Mouse (Mus musculus) activated CD4-positive, CD25-positive, alpha-beta regulatory T cell, adult 4 months (primary cell): ENCODE results near the gene Avil. TPM values are rescaled to one million over a fixed set of nuclear protein-coding genes. Genes with fewer than 3 reads are reported as not detected.
A peak's percentile ranks its signal among the peaks of the same experiment; 100 is the strongest.
"Not testable (repeated sequence)": the region's sequence is repeated elsewhere in the genome, so short reads cannot be mapped to it uniquely, and the experiment has no call there.

Source experiments
- ATAC-seq: one replicate; pipeline ENCODE4 v1.8.0; 2017
- polyA plus RNA-seq, 2 experiments: library from polyadenylated mRNA; unstranded; fragments of 100-300 nt; shearing (Covaris generic); gene quantifications; one replicate each; pipeline ENCODE4 v1.2.1; 2017

The Avil gene
- polyA plus RNA-seq, 2 experiments from 2014 or later, result not detected

DNA sequence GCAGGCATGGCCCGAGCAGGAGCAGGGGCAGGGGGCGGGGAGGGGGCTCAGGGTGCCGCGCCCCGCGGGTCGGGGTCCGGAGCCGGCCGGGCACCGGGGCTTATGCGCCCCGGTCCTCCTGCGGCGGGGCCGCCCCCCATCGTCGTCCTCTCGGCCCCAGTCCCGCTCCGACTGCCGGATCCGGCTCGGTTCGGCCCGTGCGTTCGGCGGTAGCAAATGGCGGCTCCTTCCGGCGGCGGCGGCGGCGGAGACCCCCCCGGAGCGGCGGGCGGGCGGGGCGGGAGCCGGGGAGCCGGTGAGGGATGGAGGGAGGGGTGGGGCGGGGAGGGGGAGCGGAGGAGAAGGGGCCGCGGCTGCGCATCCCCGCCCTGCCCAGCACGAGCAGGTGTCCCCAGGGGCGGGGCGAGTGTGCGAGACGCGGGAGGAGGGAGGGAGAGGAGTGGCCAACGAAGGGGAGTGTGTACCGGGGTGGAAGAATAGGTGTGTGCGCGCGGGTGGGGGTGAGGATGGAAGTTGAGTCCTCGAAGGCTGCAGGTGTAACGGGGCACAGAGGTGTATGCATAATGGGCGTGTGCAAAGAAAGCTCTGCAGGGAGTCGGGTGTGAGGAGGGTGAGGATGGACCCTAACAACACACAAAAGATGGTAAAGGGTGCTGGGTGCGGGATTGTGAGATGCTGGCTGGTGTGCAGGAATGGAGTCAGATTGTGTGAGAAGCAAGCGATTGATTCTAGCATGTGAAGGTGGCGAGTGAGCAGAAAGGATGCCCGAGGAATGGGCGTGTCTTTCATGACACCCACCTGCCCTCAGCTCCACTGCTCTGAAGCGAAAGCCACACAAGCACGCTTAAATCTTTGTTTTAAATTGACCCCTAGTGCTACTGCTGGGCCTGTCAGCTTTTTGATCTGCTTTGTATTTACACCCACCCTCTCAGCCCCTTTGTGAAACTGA lies 59.7 kb downstream of the Avil start, which contains the start of gene March9:
Gene March9, minus strand, starts transcription at position 217 of the 949 bp plus-strand sequence.
- peak; percentile 46 for ATAC-seq

DNA sequence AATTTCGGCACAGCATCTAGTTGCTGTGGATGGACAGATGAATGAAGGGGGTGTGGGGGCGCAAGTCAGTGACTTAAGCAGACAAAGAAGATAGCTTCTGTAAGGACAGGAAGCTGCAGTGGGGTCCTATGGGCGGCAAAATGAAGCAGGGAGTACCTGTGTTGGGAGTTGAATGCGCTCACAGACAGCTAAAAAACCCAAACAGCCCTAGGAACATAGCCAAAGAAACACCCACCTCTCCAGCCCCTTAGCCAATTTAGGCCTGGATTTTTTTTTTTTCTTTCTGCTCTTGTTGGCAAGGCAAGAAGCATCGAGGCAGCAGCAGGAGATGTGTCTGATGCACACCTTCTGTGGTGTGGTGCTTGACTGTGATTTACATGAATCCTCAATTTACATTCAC lies 60.6 kb downstream of the Avil start:
- ATAC-seq, result no peak

DNA sequence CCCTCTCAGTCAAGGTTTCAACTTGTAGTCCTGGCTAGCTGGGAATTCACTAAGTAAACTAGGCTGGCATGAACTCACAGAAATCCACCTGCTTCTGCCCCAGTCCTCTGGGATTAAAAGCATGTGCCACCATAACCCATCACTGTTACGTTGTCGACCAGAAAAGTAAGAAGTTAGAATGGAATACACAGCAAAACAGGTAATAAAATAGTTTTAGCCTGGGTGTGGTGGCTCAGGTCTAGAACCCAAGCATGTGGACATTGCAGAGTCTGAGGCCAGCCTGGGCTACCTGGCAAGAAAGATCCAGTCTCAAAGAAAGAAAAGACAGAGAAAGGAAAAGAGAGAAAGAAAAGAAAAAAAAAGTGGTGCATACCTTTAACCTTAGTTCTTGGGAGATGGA lies 61.0 kb downstream of the Avil start:
- no peak for ATAC-seq

DNA sequence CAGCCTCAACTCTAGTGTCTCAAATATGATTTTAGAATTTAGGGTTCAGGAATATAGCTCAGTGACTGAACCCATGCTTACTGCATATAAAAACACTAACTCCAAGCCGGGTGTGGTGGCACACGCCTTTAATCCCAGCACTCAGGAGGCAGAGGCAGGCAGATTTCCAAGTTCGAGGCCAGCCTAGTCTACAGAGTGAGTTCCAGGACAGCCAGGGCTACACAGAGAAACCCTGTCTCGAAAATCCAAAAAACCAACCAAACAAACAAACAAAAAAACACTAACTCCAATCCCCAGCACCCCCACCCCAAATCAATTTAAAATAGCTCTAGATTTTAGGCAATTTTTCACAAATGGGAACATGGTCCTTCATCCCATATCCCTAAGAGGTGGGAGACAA lies 61.6 kb downstream of the Avil start:
- not testable (repeated sequence) for ATAC-seq

DNA sequence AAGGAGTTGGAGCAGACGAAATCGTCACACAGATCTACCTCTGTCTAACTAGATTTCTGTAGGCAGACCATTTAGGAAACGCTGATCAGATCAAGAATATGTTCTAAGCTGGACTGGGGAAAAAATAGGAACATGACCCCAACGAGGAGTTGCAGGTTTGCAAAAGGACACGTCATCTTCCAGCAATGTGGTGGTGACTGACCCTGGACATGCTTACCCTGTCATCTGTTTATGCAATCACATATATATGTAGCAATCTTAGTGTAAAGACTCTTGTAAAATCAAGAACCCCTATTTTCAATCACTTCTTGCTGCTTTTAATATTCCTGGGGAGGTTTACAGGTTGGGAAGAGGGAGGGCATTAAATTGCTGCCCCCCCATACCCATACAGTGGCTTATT lies 62.0 kb downstream of the Avil start:
- ATAC-seq, result no peak

DNA sequence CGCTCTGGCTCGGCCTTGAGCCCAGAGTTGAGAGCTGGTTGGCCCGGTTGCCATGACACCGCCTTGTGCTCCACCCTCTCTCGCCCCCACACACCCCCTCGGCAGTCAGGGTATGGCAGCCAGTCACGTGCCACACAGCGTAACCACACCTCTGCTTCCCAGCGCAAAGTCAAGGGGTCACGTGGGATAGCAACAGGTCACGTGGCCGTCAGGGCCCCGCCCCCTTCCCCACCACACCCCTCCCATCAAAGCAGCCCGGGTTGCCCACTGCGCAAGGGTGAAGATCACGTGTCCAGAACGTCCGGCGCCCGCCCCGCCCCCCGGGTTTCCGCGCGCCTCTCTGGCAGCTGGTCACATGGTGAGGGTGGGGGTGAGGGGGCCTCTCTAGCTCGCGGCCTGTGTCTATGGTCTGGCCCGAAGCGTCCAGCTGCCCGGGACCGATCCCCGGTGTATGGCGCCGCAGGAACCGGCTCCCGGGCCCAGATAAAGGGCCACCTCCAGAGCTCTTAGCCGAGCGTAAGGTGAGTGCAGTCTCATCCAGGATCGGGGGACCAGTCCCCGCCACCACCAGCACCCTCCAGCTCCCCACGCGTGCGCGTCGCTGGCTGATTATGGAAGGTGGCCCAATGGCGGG lies 62.8 kb downstream of the Avil start, which contains the start of gene Cdk4:
Gene Cdk4, plus strand, starts transcription at position 296 of the 634 bp plus-strand sequence.
- ATAC-seq, result peak; percentile 72

DNA sequence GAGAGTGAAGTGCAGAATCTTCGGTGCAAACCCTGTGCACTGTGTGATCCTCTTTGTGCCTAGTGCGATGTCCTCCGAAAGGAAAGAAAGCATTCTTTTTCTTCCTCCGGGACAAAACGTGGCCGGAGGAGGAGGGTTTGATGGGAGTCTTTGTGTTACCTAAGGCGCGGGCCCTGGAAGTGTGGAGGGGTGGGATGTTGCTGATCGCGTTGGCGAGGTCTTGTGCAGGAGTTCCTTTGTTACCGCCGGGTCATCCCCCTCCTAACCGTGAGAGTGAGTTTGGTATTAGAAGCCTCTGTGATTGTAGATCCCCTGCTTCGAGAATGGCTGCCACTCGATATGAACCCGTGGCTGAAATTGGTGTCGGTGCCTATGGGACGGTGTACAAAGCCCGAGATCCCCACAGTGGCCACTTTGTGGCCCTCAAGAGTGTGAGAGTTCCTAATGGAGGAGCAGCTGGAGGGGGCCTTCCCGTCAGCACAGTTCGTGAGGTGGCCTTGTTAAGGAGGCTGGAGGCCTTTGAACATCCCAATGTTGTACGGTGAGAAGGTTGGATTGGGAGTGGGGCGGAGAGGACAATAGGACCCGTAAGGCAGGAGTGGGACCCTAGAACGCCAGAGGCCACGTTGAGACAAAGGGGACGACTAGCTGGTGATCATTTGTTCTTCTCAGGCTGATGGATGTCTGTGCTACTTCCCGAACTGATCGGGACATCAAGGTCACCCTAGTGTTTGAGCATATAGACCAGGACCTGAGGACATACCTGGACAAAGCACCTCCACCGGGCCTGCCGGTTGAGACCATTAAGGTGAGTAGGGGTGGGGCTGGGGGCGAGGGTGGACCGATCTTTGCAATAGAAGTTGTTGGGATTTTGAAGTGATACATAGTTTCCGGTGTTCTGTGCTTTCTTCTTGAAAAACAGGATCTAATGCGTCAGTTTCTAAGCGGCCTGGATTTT lies 63.7 kb downstream of the Avil start:
- no peak for ATAC-seq

DNA sequence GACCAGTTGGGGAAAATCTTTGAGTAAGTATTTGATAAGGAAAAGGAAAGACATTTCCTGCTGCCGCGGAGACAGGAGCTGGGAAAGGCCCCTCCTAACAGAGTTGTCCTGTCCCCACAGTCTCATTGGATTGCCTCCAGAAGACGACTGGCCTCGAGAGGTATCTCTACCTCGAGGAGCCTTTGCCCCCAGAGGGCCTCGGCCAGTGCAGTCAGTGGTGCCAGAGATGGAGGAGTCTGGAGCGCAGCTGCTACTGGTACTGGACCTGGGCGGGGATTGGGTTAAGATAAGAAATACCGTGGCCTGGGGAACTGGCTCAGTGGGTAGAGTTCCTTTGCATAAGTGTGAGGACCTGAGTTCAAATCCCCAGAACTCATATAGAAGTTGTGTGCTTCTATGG lies 65.5 kb downstream of the Avil start:
- ATAC-seq, result no peak

DNA sequence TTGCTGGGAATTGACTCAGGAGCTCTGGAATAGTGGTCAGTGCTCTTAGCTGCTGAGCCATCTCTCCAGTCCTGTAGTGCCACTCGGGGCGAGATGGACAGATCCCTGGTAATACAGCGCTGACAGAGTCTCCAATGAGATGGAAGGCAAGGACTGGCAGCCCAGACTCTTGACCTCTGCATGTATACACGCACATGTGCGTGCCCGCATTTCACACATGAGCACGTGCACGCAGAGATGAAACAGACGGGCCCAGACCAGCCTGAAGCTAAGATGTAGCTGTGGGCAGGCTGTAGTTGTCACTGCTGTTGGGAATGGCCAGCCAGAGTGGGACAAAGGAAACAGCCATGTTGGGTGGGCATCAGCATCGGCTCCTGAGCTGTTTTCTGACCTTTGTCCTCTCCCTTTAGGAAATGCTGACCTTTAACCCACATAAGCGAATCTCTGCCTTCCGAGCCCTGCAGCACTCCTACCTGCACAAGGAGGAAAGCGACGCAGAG lies 66.1 kb downstream of the Avil start:
- ATAC-seq, result no peak

DNA sequence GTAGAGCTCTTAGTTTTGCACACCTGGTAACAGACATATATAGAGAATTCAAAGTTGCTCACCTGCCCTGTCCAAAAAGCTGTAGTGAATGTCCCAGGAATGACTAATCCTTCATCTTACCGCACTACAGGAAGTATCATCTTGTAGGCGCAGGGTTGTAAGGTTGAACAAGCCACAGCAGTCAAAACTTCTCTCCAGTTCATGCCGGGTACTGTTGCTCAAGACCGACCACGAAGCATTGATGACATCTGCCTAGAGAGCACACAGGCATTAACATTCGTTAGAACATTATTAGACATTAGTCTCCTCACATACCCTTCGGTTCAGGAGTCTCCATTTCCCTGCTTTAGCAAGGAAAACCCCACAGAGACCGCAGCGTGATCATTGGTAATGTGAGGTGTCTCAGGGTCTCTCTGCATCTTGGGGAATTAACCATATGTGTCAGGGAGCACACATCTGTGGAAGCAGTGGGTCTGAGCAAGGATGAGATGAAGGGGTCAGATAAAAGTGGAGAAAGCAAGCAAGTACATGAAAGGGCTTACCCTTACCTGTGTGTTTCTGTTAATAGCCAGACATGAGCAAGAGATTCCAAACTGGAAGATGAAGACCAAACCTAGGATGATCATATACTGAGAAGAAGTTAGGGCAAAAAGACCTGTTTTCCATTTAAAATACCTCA lies 68.0 kb downstream of the Avil start:
- no peak for ATAC-seq

DNA sequence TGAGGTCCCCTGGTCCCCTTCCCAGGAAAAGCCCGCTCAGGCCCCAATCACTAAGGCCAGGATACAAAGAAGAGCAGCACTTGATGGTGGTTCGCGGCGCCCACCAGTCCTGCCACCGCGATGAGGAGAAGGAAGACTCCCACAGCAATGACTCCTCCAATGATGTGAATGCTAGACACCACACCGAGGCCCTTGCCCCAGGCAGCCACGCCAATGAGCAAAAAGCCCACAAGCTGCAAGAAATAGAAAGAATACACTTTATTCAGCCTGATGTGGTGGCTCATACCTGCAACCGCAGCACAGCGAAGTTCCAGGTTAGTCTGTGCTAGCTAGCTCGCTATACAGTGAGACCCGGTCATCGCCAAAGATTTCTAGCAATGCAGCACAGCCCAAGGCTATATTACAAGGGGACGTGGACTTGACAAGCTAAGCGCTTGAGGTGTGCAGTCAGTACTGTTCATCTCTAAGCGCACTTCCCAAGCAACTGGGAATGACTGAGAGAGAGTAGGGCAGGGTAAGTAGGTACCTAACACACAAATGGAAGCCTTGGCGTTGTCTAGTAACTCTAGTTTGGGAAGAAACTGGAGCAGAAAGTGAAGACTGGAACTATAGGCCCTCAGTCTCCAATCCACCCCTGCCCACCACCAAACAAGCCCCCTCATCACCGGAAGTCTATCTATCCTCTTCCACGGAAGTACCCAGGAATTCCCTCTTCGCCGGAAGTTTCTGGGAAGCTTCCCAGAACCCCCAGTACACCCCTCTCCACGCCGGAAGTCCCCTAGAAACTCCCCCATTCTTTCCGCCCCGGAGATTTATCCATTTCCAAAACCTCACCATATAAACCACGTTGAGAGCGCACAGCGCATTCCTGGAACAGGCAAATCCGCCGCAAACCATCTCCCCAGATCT lies 69.0 kb downstream of the Avil start:
- peak; percentile 13 for ATAC-seq

Other genes starting within 250 kb of the Avil start
- gene Atp23, start 99.4 kb upstream of the Avil start, polyA plus RNA-seq, result 1 to 10 TPM; 5.9 to 6.9 TPM
- gene Ctdsp2, start 22.0 kb upstream of the Avil start, polyA plus RNA-seq, result 10 to 100 TPM; 29.8 to 35.8 TPM
- gene Tsfm, start 30.1 kb downstream of the Avil start, polyA plus RNA-seq, result 10 to 100 TPM; 42.5 to 57.1 TPM
- 10 to 100 TPM; 19.8 to 23.9 TPM for gene Mettl1, start 40.7 kb downstream of the Avil start, polyA plus RNA-seq
- under 1 TPM in 1 of 2 experiments, not detected in 1; 0.52 TPM for gene Eef1akmt3, start 40.8 kb downstream of the Avil start, polyA plus RNA-seq
- not detected for gene Cyp27b1, start 47.5 kb downstream of the Avil start, polyA plus RNA-seq
- 1 to 10 TPM in 1 of 2 experiments, under 1 TPM in 1; 0.65 to 1.0 TPM for gene March9, start 59.5 kb downstream of the Avil start, polyA plus RNA-seq
- 100 to 1,000 TPM; 304 to 317 TPM for gene Cdk4, start 62.8 kb downstream of the Avil start, polyA plus RNA-seq
- 100 to 1,000 TPM in 1 of 2 experiments, 10 to 100 TPM in 1; 99.2 to 103 TPM for gene Tspan31, start 69.6 kb downstream of the Avil start, polyA plus RNA-seq
- gene Agap2, start 74.6 kb downstream of the Avil start, polyA plus RNA-seq, result 10 to 100 TPM; 20.4 to 29.9 TPM
- gene Os9, start 120.4 kb downstream of the Avil start, polyA plus RNA-seq, result 10 to 100 TPM; 51.3 to 75.5 TPM
- gene B4galnt1, start 164.5 kb downstream of the Avil start, polyA plus RNA-seq, result 100 to 1,000 TPM; 152 to 209 TPM
- 1 to 10 TPM; 2.5 to 2.7 TPM for gene Slc26a10, start 179.9 kb downstream of the Avil start, polyA plus RNA-seq
- not detected for gene Arhgef25, start 189.4 kb downstream of the Avil start, polyA plus RNA-seq
- 10 to 100 TPM; 40.6 to 42.9 TPM for gene Dtx3, start 195.0 kb downstream of the Avil start, polyA plus RNA-seq
- 10 to 100 TPM; 24.2 to 27.8 TPM for gene Pip4k2c, start 210.9 kb downstream of the Avil start, polyA plus RNA-seq